Mouse (Mus musculus) limb, embryonic 12.5 days (tissue): ENCODE measurements around the gene Gpatch1. TPM values are rescaled to one million over a fixed set of nuclear protein-coding genes. Genes with fewer than 3 reads are reported as not detected.

ENCODE experiments used
- ATAC-seq: fragments of 200-750 bp; cut with Nextera tagmentation; 2 replicates; pipeline ENCODE4 v1.8.0; 2017; ENCODE audit warnings: low read depth, moderate TSS enrichment; ENCODE audit not compliant: insufficient number of reproducible peaks, insufficient read depth, low FRiP score, low TSS enrichment
- H3K27ac ChIP-seq: fragments of 300-500 bp; sonication (generic); 2 replicates; pipeline ENCODE4 v1.5.1; 2016; ENCODE audit warnings: mild to moderate bottlenecking, moderate library complexity
- H3K27me3 ChIP-seq: fragments of 300-500 bp; sonication (generic); 2 replicates; pipeline ENCODE4 v1.6.1; 2016; ENCODE audit warnings: mild to moderate bottlenecking, moderate library complexity
- H3K36me3 ChIP-seq: fragments of 300-500 bp; sonication (generic); 2 replicates; pipeline ENCODE4 v1.6.1; 2016; ENCODE audit warnings: mild to moderate bottlenecking, moderate library complexity
- H3K4me1 ChIP-seq: fragments of 300-500 bp; sonication (generic); replicated peaks from 2 replicates; pipeline ENCODE4 v1.6.1; 2016
- H3K4me2 ChIP-seq: fragments of 300-500 bp; sonication (generic); 2 replicates; pipeline ENCODE4 v1.6.1; 2016; ENCODE audit warnings: mild to moderate bottlenecking, moderate library complexity
- H3K4me3 ChIP-seq: fragments of 300-500 bp; sonication (generic); replicated peaks from 2 replicates; pipeline ENCODE4 v1.5.1; 2016; ENCODE audit warnings: mild to moderate bottlenecking
- H3K9ac ChIP-seq: fragments of 300-500 bp; sonication (generic); replicated peaks from 2 replicates; pipeline ENCODE4 v1.6.1; 2016; ENCODE audit warnings: mild to moderate bottlenecking, moderate library complexity
- H3K9me3 ChIP-seq: fragments of 300-500 bp; sonication (generic); 2 replicates; pipeline ENCODE4 v1.6.1; 2016; ENCODE audit warnings: mild to moderate bottlenecking, moderate library complexity
- WGBS: fragments of 180-500 bp; shearing (Covaris S2); methylation state at CpG from one replicate; pipeline ENCODE4 v1.1.7; 2016; 5-methylcytosine and 5-hydroxymethylcytosine counted together
- polyA plus RNA-seq: library from polyadenylated mRNA; unstranded; fragments of >200 nt; fragmentation: Nextera tagmentation; extraction: Ambion mirVana; gene quantifications from 2 replicates; pipeline ENCODE4 v1.2.1, GENCODE M21; 2016

Gene Gpatch1
- polyA plus RNA-seq, 1 experiment from 2014 or later, result 18.7 TPM

- Histone ChIP-seq H3K4me3 (peak overlapping the region; percentile 52), H3K36me3 (no peaks in the 10 kb centered on the region), H3K27ac (peak overlapping the region; percentile 95), H3K4me2 (peak overlapping the region; percentile 60), H3K9me3 (0 out of 2 replicates have a peak, but pooled peaks cover 4% of the 10 kb centered on the region), H3K9ac (peak overlapping the region; percentile 63), H3K4me1 (no peaks in the 10 kb centered on the region), H3K27me3 (no peaks in the 10 kb centered on the region)
- under 1% methylated on average over 45 of the region's 45 CpGs for WGBS
- ATAC-seq, result peak; percentile 87
Measured at GRCm38 (mm10) chr7:35234361-35235245, 83.6 kb downstream of the Gpatch1 start.

- 0 out of 2 replicates have a peak, but pooled peaks cover 4% of the 10 kb centered on the region for H3K9me3 ChIP-seq
- H3K4me1 ChIP-seq, result no peaks in the 10 kb centered on the region
- H3K27ac ChIP-seq, result peak overlapping the region; percentile 90
- peak overlapping the region; percentile 63 for H3K9ac ChIP-seq
- no peak for ATAC-seq
- no peaks in the 10 kb centered on the region for H3K36me3 ChIP-seq
- H3K4me2 ChIP-seq, result peak overlapping the region; percentile 49
- H3K4me3 ChIP-seq, result peak overlapping the region; percentile 52
- WGBS, result 48% methylated on average over 12 of the region's 12 CpGs
- no peaks in the 10 kb centered on the region for H3K27me3 ChIP-seq
Measured at GRCm38 (mm10) chr7:35233861-35234260, 84.4 kb downstream of the Gpatch1 start.

- Histone ChIP-seq H3K27me3 (no peaks in the 10 kb centered on the region), H3K27ac (no peak overlapping the region), H3K9me3 (0 out of 2 replicates have a peak, but pooled peaks cover 4% of the 10 kb centered on the region), H3K9ac (0 out of 2 replicates have a peak overlapping the region, but pooled peaks have one; percentile 23), H3K36me3 (no peaks in the 10 kb centered on the region), H3K4me2 (no peak overlapping the region), H3K4me3 (no peak overlapping the region), H3K4me1 (no peaks in the 10 kb centered on the region)
- 29% methylated on average over 13 of the region's 13 CpGs for WGBS
- no peak for ATAC-seq
Measured at GRCm38 (mm10) chr7:35232796-35233455, 85.3 kb downstream of the Gpatch1 start.

GRCm38 (mm10) chr7:35230333-35230732 lies 87.9 kb downstream of the Gpatch1 start:
- Histone ChIP-seq H3K36me3 (no peaks in the 10 kb centered on the region), H3K9ac (no peak overlapping the region), H3K4me1 (no peaks in the 10 kb centered on the region), H3K4me3 (no peak overlapping the region), H3K27ac (no peak overlapping the region), H3K27me3 (no peaks in the 10 kb centered on the region), H3K4me2 (no peak overlapping the region), H3K9me3 (0 out of 2 replicates have a peak, but pooled peaks cover 4% of the 10 kb centered on the region)
- WGBS, result 72% methylated on average over 3 of the region's 3 CpGs
- no peak for ATAC-seq

Other genes with a start within 250 kb of the Gpatch1 start
- 1.6 and 1.8 TPM in 2 replicates for gene Cebpa, start 199.1 kb downstream of the Gpatch1 start, polyA plus RNA-seq
- gene Slc7a10, start 132.1 kb downstream of the Gpatch1 start, polyA plus RNA-seq, result 0.38 and 0.64 TPM in 2 replicates
- gene Lrp3, start 102.9 kb downstream of the Gpatch1 start, polyA plus RNA-seq, result 8.1 and 9.1 TPM in 2 replicates
- 2.5 and 2.7 TPM in 2 replicates for gene Rhpn2, start 15.7 kb upstream of the Gpatch1 start, polyA plus RNA-seq
- gene Faap24, start 78.4 kb upstream of the Gpatch1 start, polyA plus RNA-seq, result 14.7 and 16.5 TPM in 2 replicates
- gene Cep89, start 78.6 kb upstream of the Gpatch1 start, polyA plus RNA-seq, result 55.0 and 56.9 TPM in 2 replicates
- 0.21 TPM in 1 of 2 replicates, not detected in the other for gene Slc7a9, start 130.4 kb upstream of the Gpatch1 start, polyA plus RNA-seq
- gene Tdrd12, start 219.3 kb upstream of the Gpatch1 start, polyA plus RNA-seq, result 0.59 and 0.68 TPM in 2 replicates
- gene Nudt19, start 237.9 kb upstream of the Gpatch1 start, polyA plus RNA-seq, result 33.0 and 37.5 TPM in 2 replicates